Mouse (Mus musculus) liver, embryonic 14.5 days (tissue): ENCODE results near the gene Mical2. TPM values are rescaled to one million over a fixed set of nuclear protein-coding genes. Genes with fewer than 3 reads are reported as not detected.

Experiments used
- ATAC-seq: fragments of 200-750 bp; cut with Nextera tagmentation; 2 replicates; pipeline ENCODE4 v1.8.0; 2017; ENCODE audit warnings: moderate number of reproducible peaks, mild to moderate bottlenecking, moderate library complexity; ENCODE audit not compliant: insufficient read depth
- DNase-seq, 3 experiments: peaks; one replicate each; pipeline ENCODE4 v3.0.0-alpha.2; 2012 to 2013; ENCODE audit warnings: low read depth in 3 of 3, low spot score in 3 of 3
- H3K27ac ChIP-seq: fragments of 300-500 bp; sonication (generic); 2 replicates; pipeline ENCODE4 v1.5.1; 2014; ENCODE audit warnings: moderate library complexity, mild to moderate bottlenecking, control low read depth, inconsistent platforms
- H3K27me3 ChIP-seq: fragments of 300-500 bp; sonication (generic); 2 replicates; pipeline ENCODE4 v1.6.1; 2014; ENCODE audit warnings: mild to moderate bottlenecking, low read length, moderate library complexity; ENCODE audit not compliant: control insufficient read depth, insufficient read depth
- H3K36me3 ChIP-seq: fragments of 300-500 bp; sonication (generic); replicated peaks from 2 replicates; pipeline ENCODE4 v1.6.1; 2014; ENCODE audit warnings: low read depth; ENCODE audit not compliant: control insufficient read depth, insufficient read depth
- H3K4me1 ChIP-seq, 2 experiments: fragments of 200-500 bp in 1 of 2; fragments of 300-500 bp in 1 of 2; sonication (generic) in 1 of 2; replicated peaks; 2 replicates each; pipeline ENCODE4 v1.6.1; 2012 to 2014; ENCODE audit warnings: antibody characterized with exemption in 1 of 2, inconsistent platforms in 1 of 2, low read length in 1 of 2; ENCODE audit not compliant: control insufficient read depth in 2 of 2, insufficient read depth in 2 of 2
- H3K4me2 ChIP-seq: fragments of 300-500 bp; sonication (generic); 2 replicates; pipeline ENCODE4 v1.6.1; 2014; ENCODE audit warnings: low read depth, mild to moderate bottlenecking, control low read depth, moderate library complexity
- H3K4me3 ChIP-seq, 2 experiments: fragments of 200-500 bp in 1 of 2; fragments of 300-500 bp in 1 of 2; sonication (generic) in 1 of 2; 2 replicates each; pipeline ENCODE4 v1.5.1; 2012 to 2014; ENCODE audit warnings: low read depth in 2 of 2, low read length in 2 of 2, mild to moderate bottlenecking in 2 of 2, control low read depth in 1 of 2, inconsistent platforms in 1 of 2, moderate library complexity in 1 of 2; ENCODE audit not compliant: insufficient read depth in 1 of 2
- H3K9ac ChIP-seq: fragments of 300-500 bp; sonication (generic); replicated peaks from 2 replicates; pipeline ENCODE4 v1.6.1; 2014; ENCODE audit warnings: mild to moderate bottlenecking, control low read depth, moderate library complexity
- H3K9me3 ChIP-seq: fragments of 300-500 bp; sonication (generic); 2 replicates; pipeline ENCODE4 v1.6.1; 2016; ENCODE audit warnings: low read length, mixed read lengths; ENCODE audit not compliant: control insufficient read depth
- CTCF ChIP-seq: IDR thresholded peaks from 2 replicates; pipeline ENCODE4 v1.5.1; 2016; ENCODE audit warnings: antibody characterized with exemption, low read depth, control low read depth
- EP300 ChIP-seq: IDR thresholded peaks from 2 replicates; pipeline ENCODE4 v1.6.1; 2016; ENCODE audit warnings: antibody characterized with exemption, low read depth
- WGBS: fragments of 180-500 bp; shearing (Covaris S2); extraction: QIAGEN DNeasy Blood & Tissue Kit; methylation state at CpG from one replicate; pipeline ENCODE4 v1.1.7; 2014; ENCODE audit not compliant: insufficient replicate concordance; 5-methylcytosine and 5-hydroxymethylcytosine counted together
- polyA plus RNA-seq, 2 experiments: library from polyadenylated mRNA; depleted of rRNA in 1 of 2; stranded (reverse) in 1 of 2; unstranded in 1 of 2; fragments of >200 nt; fragmentation: Nextera tagmentation in 1 of 2; extraction: Ambion mirVana in 1 of 2; gene quantifications; 2 replicates each; pipeline versions ENCODE4 v1.2.1 to v1.2.3; 2012 to 2014

Mical2 gene
- polyA plus RNA-seq, 2 experiments = 1.2 to 1.4 TPM

GRCm38 (mm10) chr7:112202843-112203242 lies 22.8 kb upstream of the Mical2 start:
- Histone ChIP-seq H3K4me3 (no peak overlapping the region), H3K9me3 (no peaks in the 10 kb centered on the region), H3K9ac (no peak overlapping the region), H3K4me1 (0 out of 4 replicates have a peak, but pooled peaks cover 0 to 2% of the 10 kb centered on the region in 2 experiments), H3K27me3 (no peaks in the 10 kb centered on the region), H3K27ac (no peak overlapping the region), H3K4me2 (no peak overlapping the region), H3K36me3 (no peaks in the 10 kb centered on the region)
- ATAC-seq (no peak), DNase-seq (no peak)
- no peak for TF ChIP-seq EP300
- no peak for TF ChIP-seq CTCF
- 59% methylated on average over 5 of the region's 5 CpGs for WGBS

- Histone ChIP-seq H3K27me3 (no peaks in the 10 kb centered on the region), H3K4me2 (no peak overlapping the region), H3K4me3 (no peak overlapping the region), H3K36me3 (no peaks in the 10 kb centered on the region), H3K4me1 (peaks cover 0 to 11% of the 10 kb centered on the region in 2 experiments; a peak in 3 of 4 replicates), H3K27ac (no peak overlapping the region), H3K9ac (no peak overlapping the region), H3K9me3 (no peaks in the 10 kb centered on the region)
- ATAC-seq = no peak
- TF ChIP-seq EP300 = no peak
- TF ChIP-seq CTCF = no peak
- DNase-seq = no peak
- WGBS = 38% methylated on average over 5 of the region's 5 CpGs
These were observed 21.7 kb upstream of the Mical2 start for GRCm38 (mm10) chr7:112203937-112204336.

GRCm38 (mm10) chr7:112204380-112204963 lies 21.2 kb upstream of the Mical2 start:
- no peaks in the 10 kb centered on the region for H3K27me3 ChIP-seq
- H3K27ac ChIP-seq = no peak overlapping the region
- no peak overlapping the region for H3K4me2 ChIP-seq
- TF ChIP-seq CTCF (no peak), EP300 (no peak)
- ATAC-seq (no peak), DNase-seq (no peak)
- H3K36me3 ChIP-seq = no peaks in the 10 kb centered on the region
- no peak overlapping the region for H3K9ac ChIP-seq
- no peak overlapping the region for H3K4me3 ChIP-seq
- WGBS = 27% methylated on average over 6 of the region's 6 CpGs
- H3K9me3 ChIP-seq = no peaks in the 10 kb centered on the region
- H3K4me1 ChIP-seq = peaks cover 0 to 11% of the 10 kb centered on the region in 2 experiments; a peak in 3 of 4 replicates

GRCm38 (mm10) chr7:112205513-112205912 lies 20.1 kb upstream of the Mical2 start:
- Histone ChIP-seq H3K4me2 (no peak overlapping the region), H3K9ac (no peak overlapping the region), H3K27me3 (no peaks in the 10 kb centered on the region), H3K9me3 (no peaks in the 10 kb centered on the region), H3K4me1 (peaks cover 0 to 11% of the 10 kb centered on the region in 2 experiments; a peak in 3 of 4 replicates), H3K36me3 (no peaks in the 10 kb centered on the region), H3K27ac (no peak overlapping the region), H3K4me3 (no peak overlapping the region)
- 66% methylated on average over 6 of the region's 6 CpGs for WGBS
- no peak for DNase-seq
- ATAC-seq = no peak
- no peak for TF ChIP-seq CTCF
- TF ChIP-seq EP300 = no peak

GRCm38 (mm10) chr7:112207717-112208116 lies 17.9 kb upstream of the Mical2 start:
- Histone ChIP-seq H3K4me1 (peaks cover 0 to 10% of the 10 kb centered on the region in 2 experiments; a peak in 3 of 4 replicates), H3K27ac (no peak overlapping the region), H3K9me3 (no peaks in the 10 kb centered on the region), H3K36me3 (no peaks in the 10 kb centered on the region), H3K4me3 (no peak overlapping the region), H3K27me3 (no peaks in the 10 kb centered on the region), H3K4me2 (no peak overlapping the region), H3K9ac (no peak overlapping the region)
- DNase-seq (no peak), ATAC-seq (no peak)
- no peak for TF ChIP-seq EP300
- TF ChIP-seq CTCF = no peak
- WGBS = 65% methylated on average over 6 of the region's 6 CpGs
